Mouse (Mus musculus) skeletal muscle tissue, adult 2 months (tissue): ENCODE measurements at regions not wholly inside any gene's neighbourhood (a gene's known extent, or its start where the extent isn't known, plus 50 kb on each side); places are given as distances from the start of the nearest gene placed in this dataset.
"Not testable (repeated sequence)": the region's sequence is repeated elsewhere in the genome, so short reads cannot be mapped to it uniquely, and the experiment has no call there.

Experiments used
- DNase-seq: peaks from one replicate; pipeline ENCODE4 v3.0.0-alpha.2; 2012; ENCODE audit warnings: low read depth, low spot score

- DNase-seq = no peak
Observed at GRCm38 (mm10) chr6:73676979-73677378, 207.5 kb upstream of the 4931417E11Rik start.

- no peak for DNase-seq
Observed at GRCm38 (mm10) chr6:73669401-73669800, 199.9 kb upstream of the 4931417E11Rik start.

- DNase-seq = no peak
Observed at GRCm38 (mm10) chr6:73658988-73659387, 189.5 kb upstream of the 4931417E11Rik start.

- DNase-seq = no peak
Observed at GRCm38 (mm10) chr6:73645378-73645777, 175.9 kb upstream of the 4931417E11Rik start.

- peak; percentile 7 for DNase-seq
Observed at GRCm38 (mm10) chr6:73644778-73645267, 175.4 kb upstream of the 4931417E11Rik start.

GRCm38 (mm10) chr6:73628600-73628999 lies 159.1 kb upstream of the 4931417E11Rik start:
- DNase-seq = no peak

GRCm38 (mm10) chr6:73626451-73626850 lies 157.0 kb upstream of the 4931417E11Rik start:
- no peak for DNase-seq

GRCm38 (mm10) chr6:73624211-73624610 lies 154.7 kb upstream of the 4931417E11Rik start:
- DNase-seq = no peak

- no peak for DNase-seq
Observed at GRCm38 (mm10) chr6:73621839-73622426, 152.5 kb upstream of the 4931417E11Rik start.

GRCm38 (mm10) chr6:73612266-73612665 lies 142.8 kb upstream of the 4931417E11Rik start:
- no peak for DNase-seq

GRCm38 (mm10) chr6:73611839-73612238 lies 142.4 kb upstream of the 4931417E11Rik start:
- no peak for DNase-seq

- no peak for DNase-seq
Observed at GRCm38 (mm10) chr6:73610048-73610624, 140.7 kb upstream of the 4931417E11Rik start.

- DNase-seq = peak; percentile 55
Observed at GRCm38 (mm10) chr6:73587686-73588085, 118.2 kb upstream of the 4931417E11Rik start.

- DNase-seq = no peak
Observed at GRCm38 (mm10) chr6:73576708-73577107, 107.2 kb upstream of the 4931417E11Rik start.

GRCm38 (mm10) chr6:73560000-73560399 lies 90.5 kb upstream of the 4931417E11Rik start:
- DNase-seq = no peak

GRCm38 (mm10) chr6:73530559-73530958 lies 61.1 kb upstream of the 4931417E11Rik start:
- DNase-seq = no peak

- DNase-seq = no peak
Observed at GRCm38 (mm10) chr6:73530098-73530497, 60.6 kb upstream of the 4931417E11Rik start.

GRCm38 (mm10) chr6:73523658-73524057 lies 54.2 kb upstream of the 4931417E11Rik start:
- no peak for DNase-seq

GRCm38 (mm10) chr6:73519894-73520293 lies 50.4 kb upstream of the 4931417E11Rik start:
- not testable (repeated sequence) for DNase-seq
